Mouse (Mus musculus) left cerebral cortex, adult 2 months (tissue): Measurements from ENCODE around the gene Prrxl1. TPM values are rescaled to one million over a fixed set of nuclear protein-coding genes. Genes with fewer than 3 reads are reported as not detected.

Experiments
- DNase-seq, 2 experiments: peaks; one replicate each; pipeline ENCODE4 v3.0.0; 2021 to 2022; ENCODE audit warnings: low spot score in 2 of 2, mixed read lengths in 1 of 2; ENCODE audit errors: extremely low spot score in 1 of 2
- H3K27ac ChIP-seq: fragments of 200-600 bp; 2 replicates; pipeline ENCODE4 v1.8.1; 2022
- H3K4me3 ChIP-seq: fragments of 200-600 bp; 2 replicates; pipeline ENCODE4 v1.8.1; 2022
- CTCF ChIP-seq: fragments of 200-600 bp; IDR thresholded peaks from 2 replicates; pipeline ENCODE4 v1.8.1; 2022; ENCODE audit warnings: antibody characterized with exemption, mild to moderate bottlenecking, moderate library complexity
- intact Hi-C: fragments of 180-260 bp; cut with DNase I; formaldehyde crosslinking; loops from one replicate; pipeline ENCODE4 v1.15.1; 2025
- total RNA-seq, 2 experiments: library from RNA; stranded (reverse); gene quantifications; 2 replicates each; pipeline ENCODE4 v1.2.3; 2021

Gene Prrxl1
- total RNA-seq, 2 experiments from 2014 or later: not detected

GRCm38 (mm10) chr14:32597232-32598231 is 1.7 kb upstream of the Prrxl1 start:
- no peak overlapping the region for H3K27ac ChIP-seq
- no peak for TF ChIP-seq CTCF
- H3K4me3 ChIP-seq: peak overlapping the region; percentile 5; the same call in 1 of the 2 replicates
- intact Hi-C loops: no loop called here
- DNase-seq: peak in 1 of 2 experiments; percentile 25

DNA sequence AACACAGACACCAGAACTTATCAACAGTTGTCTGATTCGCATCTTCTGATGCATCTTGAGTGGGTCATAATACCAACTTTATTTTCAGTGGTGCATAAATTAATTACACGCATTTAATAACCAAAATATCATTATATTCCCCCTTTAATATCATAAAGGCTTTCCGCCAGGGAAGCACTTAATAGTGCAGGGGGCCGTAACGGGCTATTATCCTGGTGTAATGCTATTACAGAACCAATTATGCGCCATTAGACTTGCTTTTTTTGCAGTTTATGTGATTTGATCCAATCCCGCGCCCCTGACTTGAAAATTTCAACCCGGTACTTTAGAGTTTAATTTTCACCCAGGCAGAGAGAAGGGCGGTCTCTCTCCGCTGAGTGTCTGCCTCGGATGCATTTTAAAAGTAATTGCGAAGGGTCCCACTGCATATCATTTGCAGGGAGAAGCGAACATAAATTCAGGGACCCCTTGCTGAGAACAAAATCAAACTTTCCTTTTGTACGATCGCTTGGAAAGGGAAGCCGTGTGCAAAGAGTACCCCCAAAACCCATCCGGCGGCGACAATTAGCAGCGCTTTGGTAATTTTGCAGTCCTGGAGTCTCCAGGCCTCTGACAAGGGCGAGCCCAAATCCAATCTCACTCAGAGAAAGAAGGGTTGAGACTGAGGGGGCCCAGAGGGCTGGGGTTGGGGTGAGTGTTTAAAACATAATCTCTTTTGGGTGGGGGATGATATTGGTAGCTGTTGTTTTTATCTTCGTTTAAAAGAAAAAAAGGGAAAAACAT is 579 bp upstream of the Prrxl1 start:
- H3K4me3 ChIP-seq: no peak overlapping the region
- no peak for TF ChIP-seq CTCF
- intact Hi-C loops: no loop called here
- no peak for DNase-seq
- H3K27ac ChIP-seq: no peak overlapping the region

DNA sequence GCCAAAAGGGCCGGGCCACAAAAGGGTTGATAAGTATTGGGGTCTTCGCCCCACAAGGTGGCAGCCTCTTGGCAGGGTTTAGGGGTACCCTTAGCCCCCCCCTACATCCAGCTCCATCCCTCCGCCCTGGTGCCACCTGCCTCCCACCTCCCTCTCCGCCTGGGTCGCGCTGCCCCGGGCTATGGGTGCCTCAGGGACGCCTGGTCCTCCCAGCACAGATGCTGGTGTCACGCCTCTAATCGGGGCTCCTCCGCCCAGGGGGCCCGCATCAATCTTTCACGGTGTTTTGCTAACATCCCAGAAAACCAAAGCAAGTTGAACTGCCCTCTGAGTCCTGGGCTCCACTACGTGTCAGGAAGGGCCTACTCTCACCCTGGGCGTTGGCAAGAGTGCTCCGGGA is 903 bp downstream of the Prrxl1 start:
- Histone ChIP-seq H3K27ac (no peak overlapping the region), H3K4me3 (no peak overlapping the region)
- intact Hi-C loops: loop anchor here (10.0 kb wide), 2 partner anchors 435 to 605 kb away; no protein-coding TSS in a partner anchor
- DNase-seq: no peak
- TF ChIP-seq CTCF: no peak

DNA sequence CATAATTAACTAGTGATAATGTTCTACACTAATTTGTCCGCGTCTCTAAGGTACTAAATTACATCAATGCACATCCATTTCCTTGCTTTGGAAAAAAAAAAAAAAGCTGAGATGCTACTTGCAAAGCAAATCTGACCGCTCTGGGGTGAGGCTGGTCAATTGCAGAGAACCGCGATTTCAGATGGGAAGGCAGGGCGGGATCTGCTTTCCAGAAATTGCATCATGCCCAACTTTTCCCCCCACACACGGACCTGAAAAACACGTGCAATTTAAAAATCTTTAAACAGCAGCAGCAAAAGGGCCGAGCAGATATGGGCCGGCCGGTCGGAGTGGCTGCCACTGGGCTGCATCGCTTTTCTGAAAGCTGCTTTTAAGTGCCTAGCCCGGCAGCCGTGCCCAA is 6.3 kb downstream of the Prrxl1 start:
- no peak for DNase-seq
- Histone ChIP-seq H3K4me3 (no peak overlapping the region), H3K27ac (no peak overlapping the region)
- TF ChIP-seq CTCF: no peak
- intact Hi-C loops: loop anchor here (5.0 to 10.0 kb wide), 3 partner anchors 357 to 599 kb away; no protein-coding TSS in a partner anchor

GRCm38 (mm10) chr14:32606316-32606715 is 7.1 kb downstream of the Prrxl1 start:
- intact Hi-C loops: loop anchor here (5.0 to 10.0 kb wide), 3 partner anchors 356 to 598 kb away; no protein-coding TSS in a partner anchor

GRCm38 (mm10) chr14:32609392-32609791 is 10.2 kb downstream of the Prrxl1 start:
- no peak overlapping the region for H3K4me3 ChIP-seq
- intact Hi-C loops: loop anchor here (5.0 to 10.0 kb wide), 3 partner anchors 353 to 595 kb away; no protein-coding TSS in a partner anchor
- DNase-seq: peak; percentile 28 to 59

More at GRCm38 (mm10) chr14:32606316-32606715, 7.1 kb downstream of the Prrxl1 start:
- no peak overlapping the region for H3K4me3 ChIP-seq
- no peak overlapping the region for H3K27ac ChIP-seq
- DNase-seq: no peak
- TF ChIP-seq CTCF: no peak

DNA sequence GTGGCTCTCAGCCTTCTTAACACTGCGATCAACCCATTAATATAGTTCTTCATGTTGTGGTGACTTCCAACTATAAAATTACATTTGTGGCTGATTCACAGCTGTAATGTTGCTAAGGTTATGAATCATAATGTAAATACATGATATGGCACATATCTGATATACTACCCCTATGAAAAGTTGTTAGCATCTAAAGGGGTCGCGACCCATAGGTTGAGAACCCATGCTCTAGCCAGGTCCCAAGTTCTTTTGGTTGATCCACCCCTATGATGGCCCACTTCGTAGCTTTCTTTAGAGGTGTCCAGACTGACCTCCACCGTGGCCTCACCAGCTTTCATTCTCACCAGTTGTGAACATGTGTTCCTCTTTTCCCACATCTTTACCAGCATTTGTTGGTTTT is 18.0 kb downstream of the Prrxl1 start:
- TF ChIP-seq CTCF: no peak
- Histone ChIP-seq H3K4me3 (no peak overlapping the region), H3K27ac (no peak overlapping the region)
- DNase-seq: no peak
- intact Hi-C loops: no loop called here

More at GRCm38 (mm10) chr14:32609392-32609791, 10.2 kb downstream of the Prrxl1 start:
- TF ChIP-seq CTCF: peak; percentile 80
- H3K27ac ChIP-seq: no peak overlapping the region

DNA sequence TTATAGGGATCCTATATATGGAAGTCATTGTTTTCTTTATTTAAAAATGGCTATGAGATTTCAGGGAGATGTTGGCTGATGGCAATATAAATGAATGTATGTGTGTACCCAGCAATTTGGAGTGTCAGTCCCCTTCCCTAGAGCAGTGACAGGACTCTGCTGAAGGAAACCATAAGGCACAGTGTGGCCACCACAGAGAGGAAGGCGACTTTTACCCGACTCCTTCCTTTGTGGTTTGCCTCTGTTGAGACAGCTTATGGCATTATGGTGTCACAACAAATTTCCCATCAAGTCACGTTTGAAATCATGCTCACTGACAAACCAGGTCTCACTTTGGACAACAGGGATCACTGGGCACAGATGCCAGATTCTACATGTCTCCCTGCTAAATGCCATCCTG is 25.0 kb downstream of the Prrxl1 start:
- no peak for TF ChIP-seq CTCF
- Histone ChIP-seq H3K4me3 (no peak overlapping the region), H3K27ac (no peak overlapping the region)
- intact Hi-C loops: no loop called here
- no peak for DNase-seq

DNA sequence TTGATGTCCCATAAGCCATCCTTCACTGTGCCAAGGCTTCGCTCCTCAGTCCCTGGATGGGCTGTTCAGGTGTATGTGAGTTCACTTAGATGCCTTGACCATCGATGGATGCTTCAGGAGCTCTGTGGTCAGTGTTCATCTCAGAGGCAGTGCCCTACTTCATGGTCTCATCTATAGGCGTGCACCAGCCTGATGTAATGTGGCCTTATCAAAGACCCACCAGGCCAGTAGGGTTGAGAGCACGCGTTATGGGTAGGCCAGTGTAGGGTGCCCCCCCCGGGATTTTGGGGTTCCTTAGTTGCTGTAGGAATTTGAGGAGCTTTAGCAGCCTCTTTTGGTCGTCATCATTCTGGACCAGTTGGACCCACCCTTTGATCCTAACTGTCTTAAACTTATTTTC is 25.6 kb downstream of the Prrxl1 start:
- DNase-seq: no peak
- intact Hi-C loops: no loop called here
- H3K4me3 ChIP-seq: no peak overlapping the region

GRCm38 (mm10) chr14:32627271-32627670 is 28.1 kb downstream of the Prrxl1 start:
- Histone ChIP-seq H3K27ac (no peak overlapping the region), H3K4me3 (no peak overlapping the region)
- TF ChIP-seq CTCF: no peak
- DNase-seq: no peak
- intact Hi-C loops: no loop called here

More for the DNA sequence above, 25.6 kb downstream of the Prrxl1 start:
- no peak for TF ChIP-seq CTCF
- H3K27ac ChIP-seq: no peak overlapping the region

GRCm38 (mm10) chr14:32628584-32628983 is 29.4 kb downstream of the Prrxl1 start:
- DNase-seq: no peak
- Histone ChIP-seq H3K4me3 (no peak overlapping the region), H3K27ac (no peak overlapping the region)
- intact Hi-C loops: no loop called here
- peak; percentile 24 for TF ChIP-seq CTCF
